ENCODE assay signal across 7 mouse cellular contexts in the genomic region with DNA sequence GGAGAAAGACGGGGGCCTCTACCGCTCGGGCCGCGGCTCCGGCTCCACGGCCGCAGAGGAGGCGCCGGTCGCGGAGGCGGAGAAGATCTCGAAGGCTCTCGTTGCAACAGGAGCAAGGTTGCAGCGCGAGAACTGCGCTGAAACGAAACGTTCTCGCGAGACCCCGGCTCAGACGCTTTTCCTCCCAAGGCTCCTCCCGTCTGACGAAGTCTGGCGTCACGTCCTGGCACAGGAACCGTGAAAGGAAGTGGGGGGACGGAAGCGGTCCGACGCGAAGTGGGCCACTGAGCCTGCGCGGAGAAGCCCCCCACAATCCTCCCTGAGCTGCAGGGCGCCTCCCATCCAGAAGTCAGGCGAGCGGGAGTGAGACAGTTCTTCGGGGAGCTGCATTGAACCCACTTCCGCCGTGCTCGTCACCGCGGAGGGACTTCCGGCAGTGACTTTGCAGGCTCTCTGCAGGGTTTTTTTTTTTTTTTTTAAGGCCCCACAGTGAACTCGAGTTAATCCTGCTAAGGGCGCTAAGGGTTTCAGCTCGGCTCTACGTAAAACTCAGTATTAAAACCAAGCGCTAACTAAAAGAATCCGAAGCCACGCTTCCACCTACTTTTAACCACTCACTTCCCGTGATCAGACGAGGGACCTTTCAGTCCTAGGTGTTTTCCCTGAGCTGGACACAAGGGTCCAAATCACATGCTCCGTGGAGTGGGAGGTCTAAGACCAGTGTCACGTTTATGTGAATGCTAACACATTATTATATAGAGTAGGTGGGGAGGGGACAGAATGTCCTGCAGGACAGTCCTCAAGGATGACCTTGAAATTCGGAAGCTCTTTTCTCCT. TPM values are rescaled to one million over a fixed set of nuclear protein-coding genes. Genes with fewer than 3 reads are reported as not detected.
DNase-seq lines count a peak whose midpoint lies in the region; ATAC-seq lines count a peak whose summit lies in the region.

TSS of gene Hspa4 (minus strand) at position 128 of the 837 bp plus-strand sequence.

- intact Hi-C loops in left cerebral cortex, postnatal 36 days (cut with DNase I), result loop anchor here (2.0 kb wide), 1 partner anchor 50 kb away; the partner anchor contains the start of gene Aff4

- H3K4me3 ChIP-seq in intestine, embryonic 16.5 days (ENCODE audit: low read length), result peak within 1 kb of the TSS; percentile 99
- H3K4me3 ChIP-seq in midbrain, embryonic 11.5 days (ENCODE audit: low read depth, low read length), result peak within 1 kb of the TSS; percentile 98

- H3K9ac ChIP-seq in intestine, embryonic 16.5 days (ENCODE audit: low read depth, low read length), result peak within 1 kb of the TSS; percentile 99
- H3K9ac ChIP-seq in midbrain, embryonic 11.5 days (ENCODE audit: low read length), result peak within 1 kb of the TSS; percentile 97

- ATAC-seq in intestine, embryonic 16.5 days, result peak; percentile 97
- ATAC-seq in midbrain, embryonic 11.5 days (ENCODE audit: low FRiP score), result peak; percentile 97

- WGBS in intestine, embryonic 16.5 days, result under 1% methylated on average over 58 of the region's 58 CpGs
- WGBS in midbrain, embryonic 11.5 days, result 1% methylated on average over 58 of the region's 58 CpGs

- peak within 1 kb of the TSS; percentile 99 for H3K27ac ChIP-seq in intestine, embryonic 16.5 days (ENCODE audit: low read length)
- peak within 1 kb of the TSS; percentile 95 for H3K27ac ChIP-seq in midbrain, embryonic 11.5 days (ENCODE audit: low read depth, low read length)

- DNase-seq in adrenal gland, adult 8-10 months, result peak; percentile 98
- peak; percentile 97 for DNase-seq in embryo, embryonic 9.5 days (ENCODE audit: extremely low spot score)
- peak; percentile 95 to 99 for DNase-seq in gastrocnemius, postnatal 4 days (ENCODE audit: low spot score in 2 of 2)
- peak; percentile 99 for DNase-seq in left cerebral cortex, postnatal 36 days (ENCODE audit: low spot score in 2 of 2)
- DNase-seq in midbrain, embryonic 11.5 days (ENCODE audit: low spot score, missing footprints), result peak; percentile 99
- DNase-seq in skeletal muscle tissue, adult 2 months (ENCODE audit: low read depth, low spot score), result peak; percentile 100

- H3K4me1 ChIP-seq in intestine, embryonic 16.5 days (ENCODE audit: control insufficient read depth, insufficient read depth, low read length), result peaks cover 20% of the 10 kb centered on the region
- peaks cover 17% of the 10 kb centered on the region for H3K4me1 ChIP-seq in midbrain, embryonic 11.5 days (ENCODE audit: control insufficient read depth, insufficient read depth, low read length)

- no peaks in the 10 kb centered on the region for H3K9me3 ChIP-seq in intestine, embryonic 16.5 days (ENCODE audit: control insufficient read depth, low read length)
- no peaks in the 10 kb centered on the region for H3K9me3 ChIP-seq in midbrain, embryonic 11.5 days (ENCODE audit: control insufficient read depth, low read length)

- peaks cover 2% of the 10 kb centered on the region; the same call in 1 of the 2 replicates for H3K36me3 ChIP-seq in intestine, embryonic 16.5 days (ENCODE audit: control insufficient read depth, insufficient read depth, low read length)
- no peaks in the 10 kb centered on the region for H3K36me3 ChIP-seq in midbrain, embryonic 11.5 days (ENCODE audit: control insufficient read depth, insufficient read depth, low read length)

- peak within 1 kb of the TSS; percentile 68 for H3K4me2 ChIP-seq in intestine, embryonic 16.5 days (ENCODE audit: low read depth, low read length)
- peak within 1 kb of the TSS; percentile 78 for H3K4me2 ChIP-seq in midbrain, embryonic 11.5 days

- no peaks in the 10 kb centered on the region for H3K27me3 ChIP-seq in intestine, embryonic 16.5 days (replicated peaks; ENCODE audit: control insufficient read depth, insufficient read depth, low read length)
- no peaks in the 10 kb centered on the region for H3K27me3 ChIP-seq in midbrain, embryonic 11.5 days (ENCODE audit: control insufficient read depth, insufficient read depth, low read length)

RNA-seq across cellular contexts. Expression of gene Hspa4, which starts in this region (rescaled TPM):
- 100 to 1,000 TPM; 164 to 203 (median 190) TPM for total RNA-seq in adrenal gland, adult 8-10 months (2022)
- total RNA-seq in gastrocnemius, postnatal 4 days (2021), result 100 to 1,000 TPM; 107 to 124 TPM
- 85.2 and 85.9 TPM in 2 replicates for polyA plus RNA-seq in intestine, embryonic 16.5 days (2015; fragmentation: Nextera tagmentation; extraction: Ambion mirVana)
- total RNA-seq in left cerebral cortex, postnatal 36 days (2021), result 100 to 1,000 TPM; 163 to 181 TPM
- 111 and 117 TPM in 2 replicates for polyA plus RNA-seq in midbrain, embryonic 11.5 days (2014; fragmentation: Nextera tagmentation; extraction: Ambion mirVana)

Comparison
In these comparisons a context has a peak if more than half of its experiments do, and no peak if none do; other contexts are left out.
1. Peak in every context shown above with its lines: DNase-seq, ATAC-seq, H3K4me3 ChIP-seq and H3K27ac ChIP-seq.